Mouse (Mus musculus) spleen, adult 18-20 months (tissue): ENCODE measurements around the gene Gm10073.
A peak's percentile ranks its signal among the peaks of the same experiment; 100 is the strongest.

ENCODE experiments used
- DNase-seq, 2 experiments: peaks; one replicate each; pipeline ENCODE4 v3.0.0; 2022; ENCODE audit warnings: mixed read lengths in 2 of 2

Gm10073 gene

GRCm38 (mm10) chr8:106548366-106548936 lies 24.8 kb downstream of the Gm10073 start:
- no peak for DNase-seq

DNA sequence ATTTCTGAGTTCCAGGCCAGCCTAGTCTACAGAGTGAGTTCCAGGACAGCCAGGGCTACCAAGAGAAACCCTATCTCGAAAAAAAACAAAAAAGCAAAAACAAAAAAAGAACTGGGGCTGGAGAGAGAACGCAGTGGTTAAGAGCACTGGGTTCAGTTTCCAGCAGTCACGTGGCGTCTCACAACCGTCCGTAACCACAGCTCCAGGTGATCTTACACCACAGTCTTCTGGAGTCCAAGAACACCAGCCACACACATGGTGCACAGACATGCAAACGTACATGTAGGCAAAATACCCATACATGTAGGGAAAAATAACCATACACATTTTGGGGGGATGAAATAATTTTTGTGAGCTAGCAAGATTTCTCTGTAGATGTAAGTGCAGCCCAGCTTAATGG lies 26.5 kb downstream of the Gm10073 start:
- DNase-seq = no peak

- peak in 1 of 2 experiments; percentile 22 for DNase-seq
Measured at GRCm38 (mm10) chr8:106545149-106545548, 28.1 kb downstream of the Gm10073 start.

DNA sequence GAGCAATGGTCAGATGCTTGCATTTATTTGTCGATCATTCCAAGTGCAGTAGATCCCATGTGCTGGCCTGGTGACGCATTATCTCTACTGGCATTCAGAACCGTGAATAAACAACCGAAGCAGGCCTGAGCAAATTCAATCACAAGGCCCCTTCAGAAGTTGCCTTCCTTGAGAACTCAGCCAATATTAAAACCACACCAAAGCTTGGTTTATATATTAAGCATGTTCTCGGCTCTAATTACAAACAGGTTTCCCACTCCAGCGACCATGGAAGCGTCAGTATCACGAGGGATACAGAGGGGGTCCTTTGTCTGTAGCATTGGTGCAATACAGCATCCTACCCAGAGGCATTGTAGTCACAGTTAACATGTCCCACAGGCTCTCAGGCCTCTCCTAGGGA lies 30.2 kb downstream of the Gm10073 start:
- no peak for DNase-seq

GRCm38 (mm10) chr8:106541002-106541401 lies 32.3 kb downstream of the Gm10073 start:
- no peak for DNase-seq

DNA sequence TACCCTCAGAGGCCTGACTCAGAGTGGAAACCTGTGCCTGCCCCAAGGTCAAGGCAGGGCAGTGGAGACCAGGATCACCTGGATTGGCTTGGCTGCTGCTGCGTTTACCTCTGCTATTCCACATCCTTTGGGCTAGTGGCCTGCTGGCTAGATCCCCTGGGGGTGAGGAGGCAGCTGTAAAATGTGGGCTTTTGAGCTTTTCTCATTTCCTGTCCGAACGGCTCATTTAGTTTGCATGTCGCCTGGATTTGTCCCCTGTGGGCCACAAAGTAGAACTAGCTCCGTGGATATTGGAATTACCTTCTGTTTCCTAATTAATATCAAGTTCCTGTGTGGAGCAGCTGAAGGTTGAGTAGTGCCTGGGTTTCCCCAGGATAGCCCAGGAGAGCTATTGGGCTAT lies 34.1 kb downstream of the Gm10073 start:
- DNase-seq = no peak

- no peak for DNase-seq
Measured at GRCm38 (mm10) chr8:106535448-106535847, 37.8 kb downstream of the Gm10073 start.

DNA sequence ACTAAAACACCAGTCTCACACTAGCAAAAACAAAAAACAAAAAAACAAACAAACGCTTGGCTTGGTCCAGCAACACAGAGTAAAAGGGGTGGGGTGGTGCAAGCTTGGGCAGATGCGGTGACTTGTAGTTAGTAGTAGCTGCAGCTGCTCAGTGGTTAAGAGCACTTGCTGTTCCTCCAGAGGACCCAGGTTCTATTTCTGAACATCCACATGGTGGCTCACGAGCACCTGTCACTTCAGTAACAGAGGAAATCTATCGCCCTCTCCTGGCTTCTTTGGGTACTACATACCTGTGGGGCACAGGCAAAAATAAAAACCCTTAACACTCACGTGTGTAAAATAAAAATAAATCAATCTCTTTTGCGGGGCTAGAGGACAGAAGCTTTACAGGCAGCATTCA lies 38.8 kb downstream of the Gm10073 start:
- DNase-seq = peak in 1 of 2 experiments; percentile 47

- no peak for DNase-seq
Measured at GRCm38 (mm10) chr8:106533709-106534108, 39.6 kb downstream of the Gm10073 start.

DNA sequence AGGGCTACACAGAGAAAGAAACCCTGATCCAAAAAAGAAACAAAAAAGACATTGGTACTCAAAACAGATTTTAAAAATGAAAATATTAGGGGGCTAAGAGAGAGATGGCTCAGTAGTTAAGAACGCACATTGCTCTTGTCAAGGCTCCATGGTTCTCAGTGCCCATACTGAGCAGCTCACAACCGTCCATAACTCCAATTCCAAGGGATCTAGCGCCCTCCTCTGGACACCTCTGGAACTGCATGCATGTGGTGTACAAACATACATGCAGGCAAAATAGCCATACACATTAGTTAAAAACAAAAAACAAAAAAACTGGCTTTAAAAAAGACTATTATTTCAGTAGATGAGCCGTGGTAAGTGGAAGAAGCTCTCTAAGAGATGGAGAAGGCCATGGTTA lies 42.7 kb downstream of the Gm10073 start:
- no peak for DNase-seq

- DNase-seq = no peak
Measured at GRCm38 (mm10) chr8:106529885-106530482, 43.3 kb downstream of the Gm10073 start.

DNA sequence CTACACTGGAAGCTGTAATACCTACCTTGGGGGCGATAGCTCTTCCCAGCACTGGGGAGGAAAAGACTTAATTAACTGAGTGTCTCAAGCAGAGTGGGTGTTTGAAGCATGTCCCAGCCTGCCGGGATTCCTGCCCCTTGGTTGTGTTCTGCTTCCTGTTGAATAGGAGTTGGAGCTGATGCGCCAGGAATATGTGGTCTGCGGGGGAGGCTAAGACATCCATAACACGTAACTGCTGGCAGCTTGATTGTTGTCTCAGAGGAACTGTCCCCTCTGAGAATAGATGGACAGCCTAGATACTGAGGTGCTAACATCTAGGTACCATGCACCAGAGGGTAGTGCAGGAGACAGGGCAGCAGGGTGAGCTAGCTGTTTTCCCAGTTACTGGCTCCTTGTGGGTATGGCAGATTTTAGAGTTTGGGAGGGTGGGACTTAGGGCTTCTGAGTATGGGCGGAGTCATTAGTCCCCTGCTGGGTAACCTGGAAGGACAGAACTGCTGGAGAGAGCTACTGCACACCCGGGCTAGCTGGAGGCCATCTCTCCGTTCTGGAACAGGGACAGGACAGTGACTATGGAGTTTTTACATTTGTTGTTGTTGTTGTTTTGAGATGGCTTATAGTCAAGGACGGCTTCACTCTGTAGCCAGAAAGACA lies 44.5 kb downstream of the Gm10073 start:
- DNase-seq = no peak

GRCm38 (mm10) chr8:106527241-106528036 lies 45.8 kb downstream of the Gm10073 start:
- no peak for DNase-seq

DNA sequence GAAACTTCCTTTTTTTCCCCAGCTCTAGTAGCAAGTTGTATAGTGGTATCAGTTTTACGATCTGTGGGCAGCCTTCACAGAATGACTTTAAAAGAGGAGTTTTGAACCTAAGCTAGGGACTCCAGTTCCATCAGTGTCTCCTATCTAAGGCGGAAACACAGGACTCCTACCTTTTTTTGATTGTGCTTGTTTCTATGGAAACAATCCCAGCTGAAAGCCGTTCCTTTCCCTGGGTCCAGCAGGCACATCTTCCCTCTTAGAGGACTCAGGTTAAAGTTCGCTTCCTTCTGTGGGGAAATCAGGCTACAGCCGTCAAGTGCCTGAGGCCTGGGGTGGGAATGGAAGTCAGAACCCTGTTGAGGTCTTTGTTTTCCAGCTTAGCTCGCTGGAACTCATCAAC lies 46.5 kb downstream of the Gm10073 start:
- no peak for DNase-seq
